Mouse (Mus musculus) thymus, postnatal 14 days (tissue): ENCODE measurements around the gene Plxdc2.
A peak's percentile ranks its signal among the peaks of the same experiment; 100 is the strongest.

ENCODE experiments used
- DNase-seq: peaks from one replicate; pipeline ENCODE4 v3.0.0; 2021

Gene Plxdc2

DNA sequence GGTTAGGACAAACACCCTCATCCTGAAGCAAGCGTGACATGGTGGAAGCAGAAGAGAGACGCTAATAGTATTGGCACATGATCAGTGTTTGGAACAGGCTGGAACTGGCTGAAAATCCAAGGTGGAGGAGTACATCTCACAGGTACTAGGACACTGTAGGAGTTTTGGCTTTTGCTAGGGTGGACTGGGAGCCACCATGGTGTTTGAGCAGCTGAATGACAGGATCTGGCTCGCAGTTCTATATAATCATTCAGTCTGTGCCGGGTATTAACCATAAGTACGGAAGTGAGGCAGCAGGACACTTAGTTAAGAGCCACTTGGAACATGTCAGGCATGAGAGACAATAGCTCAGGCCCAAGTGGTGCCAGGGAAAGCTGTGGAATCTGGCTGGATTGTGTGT, 82.9 kb downstream of the Plxdc2 start:
- DNase-seq: no peak

DNA sequence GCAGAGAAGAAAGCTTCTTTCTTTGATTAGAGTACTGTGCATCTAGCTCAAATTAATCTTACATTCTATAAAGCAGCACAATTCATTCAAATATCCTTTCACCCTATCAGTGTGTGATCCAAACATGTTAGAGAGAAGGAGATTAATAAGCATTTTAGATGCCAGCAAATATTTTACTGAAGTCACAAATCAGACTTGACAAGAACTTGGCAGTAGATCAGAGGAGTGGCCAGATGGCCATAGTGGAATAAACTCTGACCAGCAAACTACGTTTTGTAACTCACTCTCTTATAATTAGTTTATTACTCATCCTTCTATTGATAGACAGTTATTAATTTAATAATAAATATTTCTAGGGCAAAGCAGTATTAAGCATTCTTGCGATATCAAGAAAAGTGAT, 86.5 kb downstream of the Plxdc2 start:
- DNase-seq: no peak

DNA sequence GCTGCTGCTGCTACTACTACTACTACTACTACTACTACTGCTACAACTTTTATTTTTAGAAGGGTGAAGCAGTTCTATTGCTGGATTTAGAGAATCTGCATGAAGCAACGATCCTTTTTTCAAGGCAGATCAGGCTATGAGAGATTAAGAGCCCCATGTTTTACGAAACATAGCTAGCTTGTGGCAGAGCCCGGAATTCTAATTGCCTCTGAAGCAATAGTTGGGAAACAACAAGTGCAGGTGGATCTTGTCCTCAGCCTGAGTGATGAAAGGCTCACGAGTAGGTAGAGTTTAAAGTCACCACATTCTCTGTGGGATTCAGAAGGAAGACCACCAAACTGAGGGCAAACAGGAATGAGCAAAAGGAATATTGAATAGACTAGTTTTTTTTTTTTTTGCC, 91.8 kb downstream of the Plxdc2 start:
- no peak for DNase-seq

DNA sequence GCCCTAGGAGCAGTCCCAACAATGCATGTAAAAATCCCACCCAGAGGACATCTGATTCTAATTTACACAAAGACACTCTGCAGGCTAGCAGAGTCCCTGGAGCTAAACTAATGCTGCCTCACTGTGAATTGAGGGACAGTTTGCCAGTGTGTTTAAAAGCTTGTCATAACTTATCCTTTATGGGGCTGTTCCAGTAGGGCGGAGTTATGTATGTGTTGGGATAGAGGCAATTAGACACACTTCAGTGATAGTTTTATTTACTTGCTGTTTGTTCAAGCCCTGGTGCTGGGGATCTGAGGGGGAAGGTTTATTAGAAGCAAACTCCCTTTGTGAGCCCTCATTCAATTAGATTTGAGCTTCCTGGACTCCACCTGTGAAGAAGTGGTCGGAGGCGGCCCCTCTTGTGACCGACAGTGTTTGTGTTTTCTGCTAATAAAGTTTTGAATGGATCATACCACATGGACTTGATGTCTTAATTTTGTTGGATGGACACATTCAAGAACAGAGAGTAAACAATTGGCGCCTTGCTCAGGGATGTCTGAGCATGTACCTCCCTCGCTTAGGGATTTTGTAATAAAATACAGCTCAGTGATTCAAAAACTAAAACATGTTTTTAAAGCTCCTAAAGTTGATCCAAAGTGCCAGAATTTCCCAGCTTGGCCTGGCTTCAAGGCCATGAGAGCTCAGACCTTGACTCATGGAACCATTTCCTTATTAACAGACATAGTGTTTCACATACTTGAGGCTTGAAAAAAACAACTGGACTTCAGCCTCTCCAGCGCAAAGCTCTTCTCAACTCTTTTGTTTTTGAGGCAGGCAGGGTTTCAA, 94.9 kb downstream of the Plxdc2 start:
- no peak for DNase-seq

DNA sequence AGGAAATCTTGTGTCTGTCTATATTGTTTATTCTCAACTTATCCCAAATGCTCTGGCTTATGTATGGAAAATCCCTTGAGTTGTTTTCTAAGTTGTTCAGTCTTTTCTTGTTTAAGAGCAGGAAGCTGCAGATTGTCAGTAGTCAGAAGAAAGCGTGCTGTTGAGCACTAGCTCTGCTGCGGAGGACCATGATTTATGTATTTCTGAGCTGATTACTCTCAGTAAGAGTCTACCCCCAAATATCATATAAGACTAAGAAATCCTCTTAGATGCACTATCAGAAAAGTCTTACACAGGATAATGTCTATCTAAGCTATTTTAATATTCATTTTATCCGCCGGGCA, 95.5 kb downstream of the Plxdc2 start:
- DNase-seq: no peak

DNA sequence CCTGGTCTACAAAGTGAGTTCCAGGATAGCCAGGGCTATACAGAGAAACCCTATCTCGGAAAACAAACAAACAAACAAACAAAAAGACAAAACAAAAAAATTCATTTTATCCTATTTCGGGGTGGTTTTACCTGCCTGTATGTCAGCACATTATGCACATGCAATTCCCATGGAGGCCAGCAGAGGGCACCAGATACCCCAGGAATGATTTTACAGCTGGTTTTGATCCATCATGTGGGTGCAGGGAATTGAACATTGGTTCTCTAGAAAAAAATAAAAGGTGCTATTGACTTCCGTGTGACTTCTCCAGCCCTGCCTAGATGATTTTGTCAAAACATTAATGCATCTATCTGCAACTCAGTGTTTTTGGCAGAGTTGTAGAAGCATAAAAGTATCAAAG, 96.0 kb downstream of the Plxdc2 start:
- peak; percentile 42 for DNase-seq

DNA sequence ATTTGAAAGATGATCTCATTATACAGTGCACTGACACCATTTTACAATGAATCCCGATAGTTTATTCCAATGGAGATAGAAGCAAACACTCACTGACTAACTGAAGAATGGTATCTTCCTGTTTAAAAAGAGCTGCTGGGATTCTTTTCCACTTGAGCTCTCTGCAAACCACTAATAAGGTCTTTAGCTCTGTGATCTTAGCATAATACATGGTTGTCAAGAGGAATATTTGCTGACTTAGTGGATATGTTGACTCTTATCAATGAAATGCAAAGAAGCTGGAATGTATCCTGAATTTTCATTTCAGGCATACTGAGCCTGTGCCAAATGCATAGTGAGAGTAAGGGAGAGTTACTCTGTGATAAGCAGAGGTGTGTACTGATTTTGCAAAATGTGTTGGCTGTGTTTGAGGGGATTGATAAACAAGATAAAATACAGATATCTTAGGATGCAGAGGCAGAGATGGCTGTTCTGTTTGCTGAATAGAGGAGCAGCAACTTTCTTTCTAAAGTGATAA, 100.2 kb downstream of the Plxdc2 start:
- no peak for DNase-seq

DNA sequence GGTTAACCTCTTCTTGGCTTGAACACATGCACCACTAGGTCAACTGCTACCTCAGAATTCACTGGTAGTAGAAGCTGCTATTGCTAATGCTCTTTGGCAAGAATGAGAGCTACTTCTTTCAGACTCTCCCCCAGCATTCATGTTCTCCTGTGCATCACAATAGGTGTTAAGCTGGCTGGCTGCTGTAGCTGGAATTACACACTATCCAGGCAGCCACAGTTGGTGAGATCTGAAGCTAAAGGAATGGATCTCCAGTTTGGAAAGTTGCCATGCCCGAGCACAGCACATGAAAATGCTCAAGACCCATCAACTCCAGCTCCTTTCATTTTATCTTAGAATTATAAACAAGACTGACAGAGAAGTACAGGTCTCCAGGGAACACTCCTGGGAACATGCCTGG, 103.4 kb downstream of the Plxdc2 start:
- DNase-seq: no peak

DNA sequence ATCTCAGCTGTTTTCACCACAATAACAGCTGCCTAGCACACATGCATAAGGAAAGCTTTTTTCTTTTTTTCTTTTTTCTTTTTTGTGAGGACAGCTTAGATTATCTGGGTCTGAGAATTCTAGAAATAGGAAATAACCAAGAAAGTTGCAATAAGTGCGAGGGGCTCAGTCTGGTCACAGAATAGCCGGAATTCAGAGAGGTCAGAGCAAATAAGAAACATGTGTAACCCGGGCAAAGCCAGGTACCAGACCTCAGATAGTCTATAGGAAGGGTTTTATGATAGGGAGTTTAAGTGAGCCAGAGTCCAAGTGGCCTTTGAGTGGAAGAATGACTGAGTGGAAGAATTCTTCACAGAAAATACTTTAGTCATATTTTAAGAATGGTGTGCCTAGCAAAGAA, 114.0 kb downstream of the Plxdc2 start:
- DNase-seq: no peak

DNA sequence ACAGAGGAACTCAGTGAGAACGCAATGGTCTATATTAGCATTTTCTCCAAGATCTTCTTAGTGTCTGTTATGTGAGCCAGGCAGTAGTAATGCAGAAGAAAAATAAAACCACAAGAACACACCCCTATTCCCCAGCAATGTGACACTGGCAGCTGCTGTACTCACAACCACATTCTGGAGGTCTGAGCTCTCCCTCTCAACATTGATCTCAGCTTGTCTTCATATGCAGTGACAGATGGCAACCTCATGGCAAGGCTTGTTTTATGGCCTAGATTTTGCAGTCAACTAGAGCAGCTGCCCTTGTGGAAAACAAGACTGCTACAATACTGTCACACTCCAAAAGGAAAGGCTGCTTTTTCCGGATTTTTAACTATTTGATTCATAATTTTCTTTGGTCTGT, 127.8 kb downstream of the Plxdc2 start:
- peak; percentile 44 for DNase-seq

DNA sequence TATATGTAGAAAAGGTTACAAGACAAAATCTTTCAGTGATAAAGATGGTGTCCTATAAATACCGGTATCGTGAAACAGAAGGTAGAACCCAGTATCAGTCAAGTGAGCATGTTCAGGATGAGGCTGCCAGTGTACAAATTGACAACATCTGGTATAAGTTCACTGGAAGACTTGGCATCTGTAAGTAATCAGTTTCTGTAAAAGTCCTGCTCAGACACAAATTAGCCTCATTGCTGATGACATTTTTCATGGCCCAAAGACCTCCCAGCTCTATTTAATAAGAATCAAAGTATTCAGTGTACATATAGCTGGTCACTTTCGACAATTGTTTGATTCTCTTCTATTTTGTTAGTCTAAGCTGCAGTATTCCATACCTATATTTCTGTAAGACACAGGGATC, 129.9 kb downstream of the Plxdc2 start:
- DNase-seq: no peak

DNA sequence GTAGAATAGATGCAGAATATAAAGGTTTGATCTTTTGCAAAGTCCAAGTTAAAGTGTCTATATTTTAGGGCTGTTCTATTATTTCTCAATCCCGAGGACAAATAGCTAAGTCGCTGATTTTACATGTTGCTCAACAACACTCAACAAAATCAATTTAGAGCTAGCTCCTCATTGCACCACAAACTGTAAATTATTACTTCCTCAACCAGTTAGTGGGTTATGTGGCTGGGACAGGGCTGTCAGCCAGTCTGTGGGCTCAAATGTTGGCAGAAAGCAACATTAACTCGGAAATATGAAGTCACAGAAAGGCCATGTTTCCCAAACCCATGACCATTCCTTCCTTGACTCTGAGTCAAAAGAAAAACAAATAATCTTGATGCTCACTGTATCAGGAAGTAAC, 135.1 kb downstream of the Plxdc2 start:
- no peak for DNase-seq

DNA sequence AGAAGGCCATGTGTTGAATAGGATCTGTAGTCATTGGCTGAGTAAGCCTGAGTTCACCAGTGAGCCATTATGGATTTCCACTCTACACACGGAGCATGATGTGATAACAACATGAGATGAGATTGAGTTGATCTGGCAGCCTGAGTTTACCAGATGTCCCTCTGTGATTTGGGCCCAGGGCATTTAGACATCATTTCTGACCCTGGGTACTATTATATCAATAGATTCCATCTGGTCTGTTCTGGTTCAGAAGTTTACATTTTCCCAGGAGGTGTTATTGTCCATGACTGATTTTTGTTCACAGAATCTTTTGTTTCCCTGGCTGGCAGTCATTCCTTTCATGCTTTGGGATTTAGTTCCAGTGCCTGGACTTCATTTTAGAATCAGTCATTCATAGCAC, 146.7 kb downstream of the Plxdc2 start:
- DNase-seq: no peak

DNA sequence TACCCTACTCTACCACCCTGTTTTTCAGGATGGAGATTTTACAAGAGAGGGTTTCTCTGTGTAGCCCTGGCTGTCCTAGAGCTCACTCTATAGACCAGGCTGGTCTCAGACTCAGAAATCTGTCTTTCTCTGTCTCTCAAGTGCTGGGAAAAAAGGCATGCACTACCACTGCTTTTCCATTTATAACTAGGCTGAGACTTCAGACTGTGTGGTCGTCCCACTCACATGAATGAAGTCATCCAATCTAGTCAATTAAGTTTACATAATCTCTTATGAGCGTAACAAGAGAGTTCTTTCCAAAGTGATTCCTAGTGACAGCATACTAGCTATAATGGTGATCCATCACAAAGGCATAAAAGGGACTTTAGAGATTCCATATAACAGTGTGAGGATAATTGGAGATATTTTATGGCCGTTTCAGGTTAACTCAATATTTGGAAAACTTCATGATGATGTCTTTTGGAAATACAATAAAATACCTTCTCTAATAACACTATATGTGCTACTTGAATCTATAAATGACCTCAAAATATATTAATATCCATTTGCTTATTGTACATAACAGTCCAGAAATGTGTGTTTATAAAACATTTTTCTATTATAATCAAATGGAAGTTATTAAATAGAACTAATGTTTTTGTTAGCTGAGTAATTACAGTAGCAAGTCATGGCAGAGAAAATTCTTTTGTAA, 151.6 kb downstream of the Plxdc2 start:
- no peak for DNase-seq

DNA sequence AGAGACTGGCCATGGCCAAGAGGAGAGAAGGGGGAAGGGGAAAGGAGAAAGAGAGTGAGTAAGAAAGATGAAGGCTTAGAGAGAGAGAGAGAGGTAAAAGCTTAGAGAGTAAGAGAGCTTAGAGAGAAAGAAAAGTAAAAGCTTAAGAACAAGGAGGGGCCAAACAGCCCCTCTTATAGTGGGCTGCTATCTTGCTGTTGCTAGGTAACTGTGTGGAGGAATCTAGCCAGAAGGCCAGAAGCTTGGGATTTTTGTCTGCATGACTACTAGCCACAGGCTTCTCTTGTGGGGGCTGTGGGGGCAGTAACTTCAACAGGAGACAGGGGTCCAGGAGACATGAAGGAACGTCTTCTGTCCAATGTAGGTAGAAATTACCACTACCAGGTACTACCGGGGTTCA, 162.0 kb downstream of the Plxdc2 start:
- DNase-seq: no peak

DNA sequence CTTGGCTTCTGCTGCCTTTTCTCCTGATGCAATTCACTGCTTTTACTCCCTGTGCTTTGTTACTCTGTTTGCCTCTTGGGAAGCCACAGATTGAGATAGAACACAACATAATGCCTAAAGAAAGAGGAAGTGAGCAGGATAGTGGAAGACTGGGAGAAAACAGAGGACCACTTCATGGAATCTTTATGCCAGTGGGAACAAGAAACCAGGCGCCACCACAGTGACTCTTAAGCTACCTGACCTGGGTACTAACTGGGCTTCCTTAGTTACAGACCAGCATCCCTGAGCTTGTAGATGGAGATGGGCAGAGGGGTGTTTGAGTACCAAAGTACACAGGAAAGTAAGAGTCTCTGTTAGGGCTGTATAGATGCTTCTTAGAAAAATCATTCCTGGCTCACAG, 167.3 kb downstream of the Plxdc2 start:
- no peak for DNase-seq

DNA sequence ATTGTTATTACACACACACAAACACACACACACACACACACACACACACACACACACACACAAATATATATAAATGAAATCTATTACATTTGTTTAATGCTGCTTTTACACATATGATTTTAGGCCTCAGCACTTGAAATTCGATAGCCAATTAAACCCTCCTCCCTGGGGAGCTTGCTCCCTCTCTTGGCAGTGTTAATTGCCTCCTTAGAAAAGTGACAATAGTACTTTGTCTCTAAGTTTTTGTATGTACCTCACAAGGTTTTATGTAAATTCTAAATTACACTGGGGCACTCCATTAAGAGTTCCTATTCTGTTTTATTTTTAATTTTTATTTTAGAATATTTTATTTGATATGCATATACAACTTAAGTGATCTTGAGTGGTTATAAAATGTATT, 176.1 kb downstream of the Plxdc2 start:
- DNase-seq: no peak

DNA sequence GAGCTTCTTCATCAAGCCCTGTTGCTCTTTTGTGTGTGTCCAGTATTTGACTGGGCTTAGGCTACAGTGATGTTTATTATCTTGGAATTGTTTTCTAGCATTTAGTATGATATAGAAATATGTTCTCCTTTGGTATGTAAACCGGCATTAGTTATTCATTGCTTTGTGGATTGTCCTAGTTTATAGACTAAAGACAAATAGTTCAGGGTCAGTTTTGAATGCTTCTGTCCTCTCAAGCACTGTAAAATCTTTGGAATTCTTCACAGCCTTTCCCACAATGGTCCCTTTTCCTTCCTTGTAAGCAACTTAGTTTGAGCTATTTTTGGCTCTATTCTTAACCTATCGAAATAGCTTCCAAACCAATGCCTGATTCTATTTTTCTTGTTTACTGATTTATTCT, 178.5 kb downstream of the Plxdc2 start:
- DNase-seq: no peak

DNA sequence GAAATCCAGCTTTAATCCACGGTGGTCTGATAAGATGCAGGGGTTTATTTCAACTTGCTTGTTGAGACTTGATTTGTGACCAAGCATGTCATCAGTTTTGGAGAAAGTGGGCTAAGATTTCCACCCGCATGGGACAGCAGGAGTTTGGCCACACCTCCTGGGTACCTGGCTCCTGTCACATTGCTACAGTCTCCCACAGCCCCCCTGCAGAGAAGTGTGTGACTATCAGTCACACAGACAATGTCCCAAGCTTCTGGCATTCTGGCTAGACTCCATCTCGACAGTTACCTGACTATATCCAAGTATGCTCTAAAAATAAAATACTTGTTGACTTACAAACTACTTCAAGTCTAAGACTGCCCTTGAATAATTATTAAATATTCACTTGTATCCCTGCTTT, 185.1 kb downstream of the Plxdc2 start:
- no peak for DNase-seq

DNA sequence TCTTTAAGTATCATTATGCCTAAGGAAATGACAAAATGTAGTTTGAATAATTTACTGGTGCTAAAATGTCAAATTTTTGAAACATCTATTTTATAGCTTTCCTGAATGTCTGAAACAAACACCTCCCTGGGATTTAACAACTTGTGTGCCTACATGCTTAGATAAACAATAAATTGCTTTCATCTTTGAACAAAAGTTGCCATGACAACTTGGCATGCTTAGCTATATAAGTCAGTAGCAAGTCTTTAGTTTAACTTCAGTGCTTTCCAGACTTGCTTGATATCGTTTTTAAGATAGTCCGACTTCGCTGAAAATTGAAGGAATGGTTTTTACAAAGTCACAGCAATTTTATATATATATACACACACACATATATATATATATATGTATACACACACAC, 189.1 kb downstream of the Plxdc2 start:
- DNase-seq: no peak

DNA sequence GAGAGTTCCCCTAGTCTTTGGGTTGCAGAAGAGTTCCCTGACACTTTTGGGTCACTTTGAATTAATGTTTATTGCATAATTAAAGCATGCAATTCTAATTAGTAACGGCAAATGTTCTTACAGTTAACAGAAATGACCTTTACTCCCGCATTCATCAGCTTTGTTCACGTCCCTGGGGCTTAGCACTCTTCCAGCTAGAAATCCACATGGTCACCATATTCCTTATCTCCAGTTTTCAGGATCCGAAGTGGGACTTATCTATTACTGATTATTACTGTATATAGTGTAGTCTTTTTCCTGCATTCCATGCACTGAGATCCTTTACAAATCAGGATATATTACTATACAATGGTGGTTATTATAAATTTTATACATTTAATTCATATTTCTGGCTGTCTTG, 203.2 kb downstream of the Plxdc2 start:
- no peak for DNase-seq

DNA sequence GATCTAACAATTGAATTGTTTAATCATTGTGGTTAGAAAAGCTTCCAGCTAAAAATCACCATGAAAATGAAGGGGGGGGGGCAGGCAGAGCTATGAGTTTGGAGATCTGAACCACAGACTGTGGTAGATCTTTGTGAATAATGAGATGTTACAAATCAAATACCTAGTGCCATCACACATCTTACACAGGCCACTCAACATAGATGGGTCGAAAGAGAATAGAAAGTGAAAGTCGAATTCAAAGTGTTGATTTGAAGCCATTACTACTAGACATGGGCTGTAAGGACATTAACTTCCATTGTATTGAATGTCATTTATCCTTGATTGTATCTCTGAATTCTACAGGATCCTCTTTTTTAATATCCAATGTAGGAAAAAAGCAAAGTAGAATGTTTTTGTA, 212.2 kb downstream of the Plxdc2 start:
- no peak for DNase-seq

DNA sequence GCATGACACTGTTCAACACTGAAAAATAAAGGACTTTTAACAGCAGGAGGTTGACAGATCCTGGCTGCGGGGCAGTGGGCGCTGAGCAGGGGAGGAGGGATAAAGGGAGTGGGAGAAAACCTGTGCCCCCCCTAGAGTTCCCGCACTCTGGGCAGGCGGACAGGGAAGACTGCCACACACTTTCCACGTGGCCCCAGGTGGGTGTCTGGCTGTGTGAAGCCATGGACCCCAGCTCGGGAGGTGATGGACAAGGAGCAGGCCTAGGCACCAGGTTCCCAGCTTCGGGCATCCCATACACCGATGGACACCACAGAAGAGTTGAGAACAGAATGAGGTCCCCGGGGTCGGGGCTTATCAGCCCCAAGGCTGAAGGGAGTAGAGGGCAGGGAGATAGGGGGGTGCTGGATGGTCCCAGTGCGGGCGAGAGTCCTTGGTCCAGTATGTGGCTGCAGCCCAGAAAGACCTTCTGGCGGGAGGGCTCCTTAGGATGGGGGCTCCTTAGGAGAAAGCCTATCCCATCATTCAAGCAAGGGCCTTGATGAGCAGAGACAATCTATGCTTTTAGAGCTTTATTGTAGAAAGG, 215.2 kb downstream of the Plxdc2 start:
- no peak for DNase-seq

DNA sequence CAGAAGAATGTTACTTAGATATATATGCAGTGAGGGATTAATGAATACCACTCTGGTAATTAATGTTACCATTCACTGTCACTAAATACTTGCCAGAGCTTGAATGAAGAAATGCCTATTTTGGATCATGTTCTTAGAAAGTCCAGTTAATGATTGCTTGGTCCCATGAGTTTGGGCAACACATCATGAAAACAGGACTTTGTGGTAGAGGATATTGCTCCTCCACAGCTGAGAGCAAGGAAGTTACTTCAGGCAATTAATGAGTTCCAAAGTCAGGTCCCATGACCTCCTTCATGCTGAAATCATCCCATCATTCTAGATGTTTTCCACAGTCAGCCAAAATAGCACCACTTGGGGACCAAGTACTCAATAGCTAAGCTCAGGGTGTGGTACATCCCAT, 220.5 kb downstream of the Plxdc2 start:
- DNase-seq: no peak
